Mouse (Mus musculus) heart, embryonic 11.5 days (tissue): Measurements from ENCODE around the gene 4930558K02Rik. TPM values are rescaled to one million over a fixed set of nuclear protein-coding genes. Genes with fewer than 3 reads are reported as not detected.

Experiments used
- ATAC-seq: fragments of 200-750 bp; cut with Nextera tagmentation; replicated peaks from 2 replicates; pipeline ENCODE4 v1.8.0; 2017; ENCODE audit warnings: moderate library complexity; ENCODE audit not compliant: insufficient number of reproducible peaks, low FRiP score, low TSS enrichment
- H3K27ac ChIP-seq: fragments of 300-500 bp; sonication (generic); 2 replicates; pipeline ENCODE4 v1.5.1; 2014; ENCODE audit warnings: mild to moderate bottlenecking, low read depth, low read length
- H3K27me3 ChIP-seq: fragments of 300-500 bp; sonication (generic); 2 replicates; pipeline ENCODE4 v1.6.1; 2014; ENCODE audit warnings: mild to moderate bottlenecking, low read length, mixed read lengths; ENCODE audit not compliant: control insufficient read depth, insufficient read depth
- H3K36me3 ChIP-seq: fragments of 300-500 bp; sonication (generic); 2 replicates; pipeline ENCODE4 v1.6.1; 2014; ENCODE audit warnings: mild to moderate bottlenecking, low read length, moderate library complexity, mixed read lengths; ENCODE audit not compliant: control insufficient read depth, insufficient read depth
- H3K4me1 ChIP-seq: fragments of 300-500 bp; sonication (generic); 2 replicates; pipeline ENCODE4 v1.6.1; 2014; ENCODE audit warnings: low read length; ENCODE audit not compliant: control insufficient read depth, insufficient read depth
- H3K4me2 ChIP-seq: fragments of 300-500 bp; sonication (generic); 2 replicates; pipeline ENCODE4 v1.6.1; 2014; ENCODE audit warnings: mild to moderate bottlenecking, moderate library complexity
- H3K4me3 ChIP-seq: fragments of 300-500 bp; sonication (generic); 2 replicates; pipeline ENCODE4 v1.5.1; 2014; ENCODE audit warnings: low read depth, low read length
- H3K9ac ChIP-seq: fragments of 300-500 bp; sonication (generic); 2 replicates; pipeline ENCODE4 v1.6.1; 2014; ENCODE audit warnings: mild to moderate bottlenecking, low read depth, low read length, moderate library complexity
- H3K9me3 ChIP-seq: fragments of 300-500 bp; sonication (generic); replicated peaks from 2 replicates; pipeline ENCODE4 v1.6.1; 2016; ENCODE audit warnings: low read length; ENCODE audit not compliant: control insufficient read depth
- WGBS: fragments of 180-500 bp; shearing (Covaris S2); extraction: QIAGEN DNeasy Blood & Tissue Kit; methylation state at CpG from one replicate; pipeline ENCODE4 v1.1.7; 2014; ENCODE audit not compliant: insufficient replicate concordance; 5-methylcytosine and 5-hydroxymethylcytosine counted together
- polyA plus RNA-seq: library from polyadenylated mRNA; unstranded; fragments of >200 nt; fragmentation: Nextera tagmentation; extraction: Ambion mirVana; gene quantifications from 2 replicates; pipeline ENCODE4 v1.2.1, GENCODE M21; 2014

4930558K02Rik gene
- polyA plus RNA-seq, 1 experiment from 2014 or later: not detected

- no peaks in the 10 kb centered on the region for H3K9me3 ChIP-seq
- no peak overlapping the region for H3K27ac ChIP-seq
- no peaks in the 10 kb centered on the region for H3K27me3 ChIP-seq
- no peak overlapping the region for H3K4me3 ChIP-seq
- 80% methylated on average over 5 of the region's 5 CpGs for WGBS
- no peaks in the 10 kb centered on the region for H3K4me1 ChIP-seq
- no peak overlapping the region for H3K4me2 ChIP-seq
- H3K9ac ChIP-seq: no peak overlapping the region
- no peak for ATAC-seq
- no peaks in the 10 kb centered on the region for H3K36me3 ChIP-seq
Measured at GRCm38 (mm10) chr1:161951009-161951779, 28.2 kb downstream of the 4930558K02Rik start.

GRCm38 (mm10) chr1:161942082-161942481 lies 37.4 kb downstream of the 4930558K02Rik start:
- no peak for ATAC-seq
- H3K4me2 ChIP-seq: no peak overlapping the region
- WGBS: 82% methylated on average over 2 of the region's 2 CpGs
- no peaks in the 10 kb centered on the region for H3K4me1 ChIP-seq
- H3K27ac ChIP-seq: no peak overlapping the region
- no peaks in the 10 kb centered on the region for H3K36me3 ChIP-seq
- no peaks in the 10 kb centered on the region for H3K9me3 ChIP-seq
- H3K4me3 ChIP-seq: no peak overlapping the region
- H3K9ac ChIP-seq: no peak overlapping the region
- H3K27me3 ChIP-seq: no peaks in the 10 kb centered on the region

GRCm38 (mm10) chr1:161932286-161932685 lies 47.1 kb downstream of the 4930558K02Rik start:
- Histone ChIP-seq H3K36me3 (no peaks in the 10 kb centered on the region), H3K4me3 (no peak overlapping the region), H3K27ac (no peak overlapping the region), H3K27me3 (no peaks in the 10 kb centered on the region), H3K4me1 (no peaks in the 10 kb centered on the region), H3K4me2 (no peak overlapping the region), H3K9ac (no peak overlapping the region), H3K9me3 (no peaks in the 10 kb centered on the region)
- 82% methylated on average over 4 of the region's 4 CpGs for WGBS
- ATAC-seq: no peak

GRCm38 (mm10) chr1:161931817-161932216 lies 47.6 kb downstream of the 4930558K02Rik start:
- Histone ChIP-seq H3K27ac (no peak overlapping the region), H3K4me3 (no peak overlapping the region), H3K27me3 (no peaks in the 10 kb centered on the region), H3K9ac (no peak overlapping the region), H3K4me2 (no peak overlapping the region), H3K4me1 (no peaks in the 10 kb centered on the region), H3K36me3 (no peaks in the 10 kb centered on the region), H3K9me3 (no peaks in the 10 kb centered on the region)
- 87% methylated on average over 10 of the region's 10 CpGs for WGBS
- ATAC-seq: no peak

GRCm38 (mm10) chr1:161931313-161931712 lies 48.1 kb downstream of the 4930558K02Rik start:
- Histone ChIP-seq H3K36me3 (no peaks in the 10 kb centered on the region), H3K9me3 (no peaks in the 10 kb centered on the region), H3K4me3 (no peak overlapping the region), H3K27me3 (no peaks in the 10 kb centered on the region), H3K9ac (no peak overlapping the region), H3K27ac (no peak overlapping the region), H3K4me2 (no peak overlapping the region), H3K4me1 (no peaks in the 10 kb centered on the region)
- 60% methylated on average over 4 of the region's 4 CpGs for WGBS
- no peak for ATAC-seq

GRCm38 (mm10) chr1:161927976-161928375 lies 51.5 kb downstream of the 4930558K02Rik start:
- WGBS: 81% methylated on average over 2 of the region's 2 CpGs
- Histone ChIP-seq H3K4me2 (no peak overlapping the region), H3K9me3 (no peaks in the 10 kb centered on the region), H3K36me3 (no peaks in the 10 kb centered on the region), H3K9ac (no peak overlapping the region), H3K4me3 (no peak overlapping the region), H3K27me3 (no peaks in the 10 kb centered on the region), H3K4me1 (no peaks in the 10 kb centered on the region), H3K27ac (no peak overlapping the region)
- ATAC-seq: no peak

GRCm38 (mm10) chr1:161925281-161925805 lies 54.1 kb downstream of the 4930558K02Rik start:
- no peak overlapping the region for H3K4me2 ChIP-seq
- H3K9me3 ChIP-seq: no peaks in the 10 kb centered on the region
- H3K27me3 ChIP-seq: no peaks in the 10 kb centered on the region
- H3K27ac ChIP-seq: no peak overlapping the region
- no peak overlapping the region for H3K9ac ChIP-seq
- H3K4me1 ChIP-seq: no peaks in the 10 kb centered on the region
- no peak for ATAC-seq
- H3K4me3 ChIP-seq: no peak overlapping the region
- 76% methylated on average over 13 of the region's 13 CpGs for WGBS
- no peaks in the 10 kb centered on the region for H3K36me3 ChIP-seq

- Histone ChIP-seq H3K4me2 (no peak overlapping the region), H3K4me1 (no peaks in the 10 kb centered on the region), H3K27me3 (no peaks in the 10 kb centered on the region), H3K9me3 (no peaks in the 10 kb centered on the region), H3K36me3 (no peaks in the 10 kb centered on the region), H3K4me3 (no peak overlapping the region), H3K9ac (no peak overlapping the region), H3K27ac (no peak overlapping the region)
- no peak for ATAC-seq
- WGBS: 81% methylated on average over 3 of the region's 3 CpGs
Measured at GRCm38 (mm10) chr1:161924321-161924720, 55.1 kb downstream of the 4930558K02Rik start.

GRCm38 (mm10) chr1:161921928-161922327 lies 57.5 kb downstream of the 4930558K02Rik start:
- WGBS: 84% methylated on average over 6 of the region's 6 CpGs

More at GRCm38 (mm10) chr1:161921928-161922327, 57.5 kb downstream of the 4930558K02Rik start:
- Histone ChIP-seq H3K4me3 (no peak overlapping the region), H3K9ac (no peak overlapping the region), H3K27me3 (no peaks in the 10 kb centered on the region), H3K27ac (no peak overlapping the region), H3K4me2 (no peak overlapping the region), H3K36me3 (no peaks in the 10 kb centered on the region), H3K9me3 (no peaks in the 10 kb centered on the region), H3K4me1 (no peaks in the 10 kb centered on the region)
- no peak for ATAC-seq
